Mouse (Mus musculus) MEL (cell line): Measurements from ENCODE around the gene Gm48551. TPM values are rescaled to one million over a fixed set of nuclear protein-coding genes. Genes with fewer than 3 reads are reported as not detected.

Experiments used
- DNase-seq: peaks from one replicate; pipeline ENCODE4 v3.0.0; 2011; ENCODE audit warnings: low read depth, low spot score
- H3K27ac ChIP-seq: 2 replicates; pipeline ENCODE4 v1.5.1; 2012; ENCODE audit warnings: low read depth, mild to moderate bottlenecking, control low read depth, low read length, moderate library complexity; ENCODE audit not compliant: control insufficient read depth
- H3K27me3 ChIP-seq, 2 experiments: fragments of 150-350 bp in 1 of 2; sonication (generic) in 1 of 2; 2 replicates each; pipeline ENCODE4 v1.6.1; 2012; ENCODE audit warnings: low read length in 2 of 2, mild to moderate bottlenecking in 2 of 2, improper control_type of control experiment in 1 of 2, moderate library complexity in 1 of 2; ENCODE audit not compliant: insufficient read depth in 2 of 2, control insufficient read depth in 1 of 2
- H3K36me3 ChIP-seq, 2 experiments: 2 replicates each; pipeline ENCODE4 v1.6.1; 2012 to 2014; ENCODE audit warnings: low read length in 2 of 2, improper control_type of control experiment in 1 of 2, inconsistent platforms in 1 of 2, mild to moderate bottlenecking in 1 of 2; ENCODE audit not compliant: insufficient read depth in 2 of 2, control insufficient read depth in 1 of 2
- H3K4me1 ChIP-seq, 2 experiments: fragments of 150-350 bp in 1 of 2; sonication (generic) in 1 of 2; 2 replicates each; pipeline ENCODE4 v1.6.1; 2012; ENCODE audit warnings: low read length in 2 of 2, improper control_type of control experiment in 1 of 2, mild to moderate bottlenecking in 1 of 2; ENCODE audit not compliant: insufficient read depth in 2 of 2, control insufficient read depth in 1 of 2
- H3K4me3 ChIP-seq, 2 experiments: fragments of 150-350 bp in 1 of 2; sonication (generic) in 1 of 2; 2 replicates each; pipeline ENCODE4 v1.5.1; 2012; ENCODE audit warnings: low read depth in 2 of 2, low read length in 2 of 2, mild to moderate bottlenecking in 2 of 2, moderate library complexity in 2 of 2, control low read depth in 1 of 2, improper control_type of control experiment in 1 of 2; ENCODE audit not compliant: control insufficient read depth in 1 of 2, insufficient read depth in 1 of 2
- H3K79me2 ChIP-seq: 2 replicates; pipeline ENCODE4 v1.6.1; 2012; ENCODE audit warnings: mild to moderate bottlenecking, low read length, moderate library complexity; ENCODE audit not compliant: control insufficient read depth, poor library complexity, insufficient read depth
- H3K9ac ChIP-seq: 2 replicates; pipeline ENCODE4 v1.6.1; 2012; ENCODE audit warnings: low read depth, mild to moderate bottlenecking, control low read depth, low read length, moderate library complexity; ENCODE audit not compliant: control insufficient read depth, poor library complexity, severe bottlenecking
- H3K9me3 ChIP-seq: fragments of 150-350 bp; sonication (generic); replicated peaks from 2 replicates; pipeline ENCODE4 v1.6.1; 2012; ENCODE audit warnings: mild to moderate bottlenecking, low read length, improper control_type of control experiment, moderate library complexity; ENCODE audit not compliant: insufficient read depth
- BHLHE40 ChIP-seq: IDR thresholded peaks from 2 replicates; pipeline ENCODE4 v1.6.1; 2012; ENCODE audit warnings: low read depth, mild to moderate bottlenecking, inconsistent platforms, low read length, improper control_type of control experiment, borderline replicate concordance
- CHD1 ChIP-seq: IDR thresholded peaks from 2 replicates; pipeline ENCODE4 v1.6.1; 2012; ENCODE audit warnings: low read depth, mild to moderate bottlenecking, inconsistent platforms, low read length, improper control_type of control experiment
- CHD2 ChIP-seq: IDR thresholded peaks from 2 replicates; pipeline ENCODE4 v1.6.1; 2011; ENCODE audit warnings: low read length, improper control_type of control experiment
- CTCF ChIP-seq, 3 experiments: IDR thresholded peaks in 2 of 3; conservative IDR thresholded peaks in 1 of 3; 2 replicates each; pipeline ENCODE4 v1.5.1; 2011 to 2012; ENCODE audit warnings: low read length in 3 of 3, low read depth in 2 of 3, mild to moderate bottlenecking in 2 of 3, improper control_type of control experiment in 1 of 3, inconsistent platforms in 1 of 3, mixed read lengths in 1 of 3, moderate library complexity in 1 of 3; ENCODE audit not compliant: control insufficient read depth in 1 of 3, insufficient read depth in 1 of 3, poor library complexity in 1 of 3, severe bottlenecking in 1 of 3
- E2F4 ChIP-seq: IDR thresholded peaks from 2 replicates; pipeline ENCODE4 v1.6.1; 2011; ENCODE audit warnings: low read depth, low read length, improper control_type of control experiment, borderline replicate concordance
- ELF1 ChIP-seq: IDR thresholded peaks from 2 replicates; pipeline ENCODE4 v1.6.1; 2014; ENCODE audit warnings: low read depth, mild to moderate bottlenecking, inconsistent platforms, low read length, improper control_type of control experiment, moderate library complexity
- ETS1 ChIP-seq: IDR thresholded peaks from 2 replicates; pipeline ENCODE4 v1.6.1; 2012; ENCODE audit warnings: low read depth, mild to moderate bottlenecking, inconsistent platforms, low read length, improper control_type of control experiment, moderate library complexity
- GABPA ChIP-seq: IDR thresholded peaks from 2 replicates; pipeline ENCODE4 v1.6.1; 2012; ENCODE audit warnings: low read depth, mild to moderate bottlenecking, inconsistent platforms, low read length, improper control_type of control experiment, moderate library complexity
- GATA1 ChIP-seq: IDR thresholded peaks from 2 replicates; pipeline ENCODE4 v1.6.1; 2011; ENCODE audit warnings: low read depth, low read length, improper control_type of control experiment
- JUND ChIP-seq: IDR thresholded peaks from 2 replicates; pipeline ENCODE4 v1.6.1; 2011; ENCODE audit warnings: low read depth, mild to moderate bottlenecking, improper control_type of control experiment, low read length
- MAX ChIP-seq: IDR thresholded peaks from 2 replicates; pipeline ENCODE4 v1.6.1; 2011; ENCODE audit warnings: low read length, improper control_type of control experiment
- MEF2A ChIP-seq: IDR thresholded peaks from 2 replicates; pipeline ENCODE4 v1.6.1; 2014; ENCODE audit warnings: low read depth, mild to moderate bottlenecking, inconsistent platforms, low read length, improper control_type of control experiment; ENCODE audit not compliant: poor library complexity, insufficient replicate concordance, severe bottlenecking; ENCODE audit errors: extremely low read depth
- MYB ChIP-seq: IDR thresholded peaks from 2 replicates; pipeline ENCODE4 v1.6.1; 2011; ENCODE audit warnings: mild to moderate bottlenecking, low read depth, low read length, improper control_type of control experiment
- MYC ChIP-seq: IDR thresholded peaks from 2 replicates; pipeline ENCODE4 v1.6.1; 2011; ENCODE audit warnings: low read depth, mild to moderate bottlenecking, low read length, improper control_type of control experiment, moderate library complexity
- NELFE ChIP-seq: IDR thresholded peaks from 2 replicates; pipeline ENCODE4 v1.6.1; 2011; ENCODE audit warnings: low read depth, low read length, improper control_type of control experiment
- POLR2AphosphoS5 ChIP-seq: IDR thresholded peaks from 2 replicates; pipeline ENCODE4 v1.6.1; 2012; ENCODE audit warnings: low read depth, borderline replicate concordance, mild to moderate bottlenecking, inconsistent platforms, low read length, moderate library complexity, mixed read lengths
- RAD21 ChIP-seq: IDR thresholded peaks from 2 replicates; pipeline ENCODE4 v1.6.1; 2011; ENCODE audit warnings: mild to moderate bottlenecking, low read depth, low read length, improper control_type of control experiment
- RCOR1 ChIP-seq: IDR thresholded peaks from 2 replicates; pipeline ENCODE4 v1.6.1; 2012; ENCODE audit warnings: low read depth, mild to moderate bottlenecking, inconsistent platforms, low read length, improper control_type of control experiment
- SIN3A ChIP-seq: IDR thresholded peaks from 2 replicates; pipeline ENCODE4 v1.6.1; 2012; ENCODE audit warnings: low read length, improper control_type of control experiment, inconsistent platforms
- SMC3 ChIP-seq: IDR thresholded peaks from 2 replicates; pipeline ENCODE4 v1.6.1; 2011; ENCODE audit warnings: low read depth, low read length, improper control_type of control experiment
- TAL1 ChIP-seq: IDR thresholded peaks from 2 replicates; pipeline ENCODE4 v1.6.1; 2012; ENCODE audit warnings: mild to moderate bottlenecking, inconsistent platforms, low read length, moderate library complexity, mixed read lengths
- TBP ChIP-seq: IDR thresholded peaks from 2 replicates; pipeline ENCODE4 v1.8.0; 2011; ENCODE audit warnings: low read depth, low read length, improper control_type of control experiment
- TCF12 ChIP-seq: IDR thresholded peaks from 2 replicates; pipeline ENCODE4 v1.6.1; 2014; ENCODE audit warnings: low read depth, mild to moderate bottlenecking, inconsistent platforms, low read length, improper control_type of control experiment, moderate library complexity
- UBTF ChIP-seq: IDR thresholded peaks from 2 replicates; pipeline ENCODE4 v1.6.1; 2012; ENCODE audit warnings: low read depth, mild to moderate bottlenecking, inconsistent platforms, low read length, improper control_type of control experiment, moderate library complexity, borderline replicate concordance; ENCODE audit not compliant: insufficient read depth
- ZMIZ1 ChIP-seq: IDR thresholded peaks from 2 replicates; pipeline ENCODE4 v1.6.1; 2012; ENCODE audit warnings: low read depth, mild to moderate bottlenecking, inconsistent platforms, low read length, improper control_type of control experiment, moderate library complexity
- ZNF384 ChIP-seq: IDR thresholded peaks from 2 replicates; pipeline ENCODE4 v1.6.1; 2012; ENCODE audit warnings: low read depth, mild to moderate bottlenecking, inconsistent platforms, low read length, improper control_type of control experiment
- polyA plus RNA-seq, 2 experiments: library from polyadenylated mRNA; stranded (reverse) in 1 of 2; unstranded in 1 of 2; fragments of >175 nt in 1 of 2; fragments of >200 nt in 1 of 2; gene quantifications; 2 replicates each; pipeline versions ENCODE4 v1.2.1 to v1.2.4; 2012; ENCODE audit warnings: low replicate concordance in 2 of 2, low read depth in 1 of 2; ENCODE audit not compliant: insufficient read length in 2 of 2, insufficient read depth in 1 of 2, missing spikeins in 1 of 2
- total RNA-seq: library from RNA; depleted of rRNA; stranded (reverse); fragments of 300-350 nt; gene quantifications from 2 replicates; pipeline ENCODE4 v1.2.3, GENCODE M21; 2012

Gm48551 gene
- total and polyA plus RNA-seq, 3 experiments, result 0.62 to 2.6 TPM; not detected in 1

- Histone ChIP-seq H3K4me1 (peaks cover 0 to 5% of the 10 kb centered on the region in 2 experiments; a peak in 1 of 4 replicates), H3K4me3 (no peak overlapping the region), H3K79me2 (no peaks in the 10 kb centered on the region), H3K27ac (no peak overlapping the region), H3K9me3 (no peaks in the 10 kb centered on the region), H3K36me3 (0 out of 4 replicates have a peak, but pooled peaks cover 0 to 3% of the 10 kb centered on the region in 2 experiments), H3K27me3 (no peaks in the 10 kb centered on the region), H3K9ac (no peak overlapping the region)
- TF ChIP-seq MAX, result no peak
- no peak for TF ChIP-seq TAL1
- no peak for TF ChIP-seq ELF1
- TF ChIP-seq BHLHE40, result no peak
- TF ChIP-seq RAD21, result no peak
- TF ChIP-seq MYC, result no peak
- no peak for TF ChIP-seq JUND
- no peak; the same call in 1 of the 2 replicates for TF ChIP-seq POLR2AphosphoS5
- no peak for TF ChIP-seq CHD2
- no peak for TF ChIP-seq SIN3A
- TF ChIP-seq CTCF (IDR thresholded peaks at IDR 0.05 in 2 of 3, conservative IDR thresholded peaks at IDR 0.05 in 1 of 3; ENCODE audit: control insufficient read depth in 1 of 3, insufficient read depth in 1 of 3, low read depth in 2 of 3, low read length in 3 of 3, poor library complexity in 1 of 3, severe bottlenecking in 1 of 3), result no peak
- no peak for TF ChIP-seq CHD1
- no peak for TF ChIP-seq NELFE
- TF ChIP-seq ZNF384, result no peak
- no peak; the same call in 1 of the 2 replicates for TF ChIP-seq SMC3
- no peak for TF ChIP-seq UBTF
- DNase-seq, result no peak
Measured at GRCm38 (mm10) chr10:81367207-81367495, 17.1 kb upstream of the Gm48551 start.

- peaks cover 18 to 27% of the 10 kb centered on the region in 2 experiments for H3K4me1 ChIP-seq
- H3K27ac ChIP-seq, result no peak overlapping the region
- TF ChIP-seq BHLHE40, result no peak
- no peak for TF ChIP-seq CHD2
- no peak for TF ChIP-seq RAD21
- no peak for TF ChIP-seq ETS1
- TF ChIP-seq GATA1, result no peak
- TF ChIP-seq RCOR1, result no peak
- no peak for TF ChIP-seq ZMIZ1
- no peak for TF ChIP-seq TCF12
- TF ChIP-seq MEF2A, result no peak
- TF ChIP-seq ELF1, result no peak
- no peak for TF ChIP-seq GABPA
- TF ChIP-seq MAX, result no peak
- no peak for TF ChIP-seq SIN3A
- no peak for TF ChIP-seq E2F4
- TF ChIP-seq MYB, result no peak
- no peak for TF ChIP-seq TBP
- no peak for DNase-seq
- H3K9ac ChIP-seq, result no peak overlapping the region
- H3K4me3 ChIP-seq, result no peak overlapping the region
- peaks cover 5 to 25% of the 10 kb centered on the region in 2 experiments for H3K36me3 ChIP-seq
- no peaks in the 10 kb centered on the region for H3K9me3 ChIP-seq
- H3K79me2 ChIP-seq, result peaks cover 35% of the 10 kb centered on the region
- H3K27me3 ChIP-seq, result no peaks in the 10 kb centered on the region
Measured at GRCm38 (mm10) chr10:81375322-81375721, 8.9 kb upstream of the Gm48551 start.
